Mouse (Mus musculus) central nervous system, embryonic 11.5 days (tissue): ENCODE results near the gene Prkaa1. TPM values are rescaled to one million over a fixed set of nuclear protein-coding genes. Genes with fewer than 3 reads are reported as not detected.

Experiments
- polyA plus RNA-seq: library from polyadenylated mRNA; depleted of rRNA; stranded (reverse); fragments of >200 nt; gene quantifications from 2 replicates; pipeline ENCODE4 v1.2.3, GENCODE M21; 2012; rRNA removed

Gene Prkaa1
- 10.2 and 15.1 TPM in 2 replicates for polyA plus RNA-seq

DNA sequence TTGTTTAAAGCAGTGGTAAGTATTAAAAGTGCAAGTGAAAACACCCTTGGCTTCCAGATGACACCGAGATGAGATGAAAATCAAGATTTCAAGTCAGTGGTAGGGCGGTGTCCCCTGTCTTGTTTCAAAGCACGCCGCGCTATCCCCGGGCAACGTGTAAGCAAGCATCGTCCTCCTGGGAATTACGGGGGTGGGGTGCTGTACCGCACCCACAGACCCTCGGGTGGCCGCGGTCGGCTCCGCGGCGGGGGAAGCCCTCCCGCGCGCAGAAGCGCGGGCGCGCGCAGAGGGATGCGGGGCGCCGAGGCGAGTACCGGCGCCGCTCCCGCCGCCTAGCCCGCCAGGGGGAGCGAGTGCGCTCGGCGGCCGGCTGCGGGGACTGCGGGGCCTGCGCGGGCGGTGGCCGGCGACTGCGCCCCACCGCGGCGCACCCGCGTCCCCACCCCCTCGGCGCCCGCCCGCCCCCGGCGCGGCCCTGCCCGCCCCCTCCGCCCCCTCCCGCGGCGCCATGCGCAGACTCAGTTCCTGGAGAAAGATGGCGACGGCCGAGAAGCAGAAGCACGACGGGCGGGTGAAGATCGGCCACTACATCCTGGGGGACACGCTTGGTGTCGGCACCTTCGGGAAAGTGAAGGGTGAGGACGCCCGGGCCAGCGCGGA lies at the start of gene Prkaa1:
Gene Prkaa1 (plus strand): TSS at position 501 of the 660 bp plus-strand sequence.

DNA sequence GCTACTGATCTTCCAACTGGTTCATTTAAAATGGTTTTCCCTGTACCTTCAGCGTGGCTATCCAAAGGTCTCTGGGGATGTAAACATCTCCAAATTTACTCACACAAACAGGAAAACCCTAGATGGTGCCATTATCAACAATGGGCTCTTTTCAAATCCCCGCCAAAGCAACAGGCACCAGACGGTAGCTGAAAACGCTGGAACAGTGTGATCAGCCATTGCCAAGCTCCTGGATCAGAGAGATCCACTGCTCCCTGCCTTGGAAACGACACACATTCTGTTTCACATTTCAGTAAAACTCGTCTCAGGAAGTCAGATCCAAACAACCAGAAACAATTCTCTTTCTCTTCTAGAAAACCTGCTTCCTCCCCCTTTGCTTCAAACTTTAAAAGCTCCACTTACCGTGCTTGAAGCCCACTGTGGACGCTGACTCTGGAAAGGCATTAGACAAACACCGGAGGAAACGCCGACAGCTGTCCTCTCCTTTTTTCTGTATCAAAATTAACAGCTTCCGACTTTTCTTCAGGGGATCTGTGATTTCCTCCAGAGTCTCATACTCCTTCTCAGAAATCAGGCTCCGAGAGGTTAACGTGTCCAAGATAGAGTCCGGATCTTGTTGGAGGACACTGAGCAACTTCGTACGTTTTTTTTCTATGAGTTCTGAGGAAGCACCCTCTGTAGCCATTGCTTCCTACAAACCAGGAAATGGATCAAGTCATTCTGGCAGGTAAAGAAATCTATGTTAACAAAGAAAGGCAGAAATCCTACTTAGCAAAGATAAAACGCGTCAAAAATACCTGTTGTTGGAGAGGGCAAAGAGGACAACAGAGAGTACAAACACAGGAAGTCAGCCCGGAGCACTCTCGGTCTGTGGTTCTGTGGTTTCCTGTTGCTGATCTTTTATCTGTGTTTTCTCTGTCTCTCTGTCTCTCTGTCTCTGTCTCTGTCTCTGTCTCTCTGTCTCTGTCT lies 35.7 kb upstream of the Prkaa1 start, which contains the start of gene Card6:
Gene Card6 (minus strand): TSS at position 854 of the 969 bp plus-strand sequence.

DNA sequence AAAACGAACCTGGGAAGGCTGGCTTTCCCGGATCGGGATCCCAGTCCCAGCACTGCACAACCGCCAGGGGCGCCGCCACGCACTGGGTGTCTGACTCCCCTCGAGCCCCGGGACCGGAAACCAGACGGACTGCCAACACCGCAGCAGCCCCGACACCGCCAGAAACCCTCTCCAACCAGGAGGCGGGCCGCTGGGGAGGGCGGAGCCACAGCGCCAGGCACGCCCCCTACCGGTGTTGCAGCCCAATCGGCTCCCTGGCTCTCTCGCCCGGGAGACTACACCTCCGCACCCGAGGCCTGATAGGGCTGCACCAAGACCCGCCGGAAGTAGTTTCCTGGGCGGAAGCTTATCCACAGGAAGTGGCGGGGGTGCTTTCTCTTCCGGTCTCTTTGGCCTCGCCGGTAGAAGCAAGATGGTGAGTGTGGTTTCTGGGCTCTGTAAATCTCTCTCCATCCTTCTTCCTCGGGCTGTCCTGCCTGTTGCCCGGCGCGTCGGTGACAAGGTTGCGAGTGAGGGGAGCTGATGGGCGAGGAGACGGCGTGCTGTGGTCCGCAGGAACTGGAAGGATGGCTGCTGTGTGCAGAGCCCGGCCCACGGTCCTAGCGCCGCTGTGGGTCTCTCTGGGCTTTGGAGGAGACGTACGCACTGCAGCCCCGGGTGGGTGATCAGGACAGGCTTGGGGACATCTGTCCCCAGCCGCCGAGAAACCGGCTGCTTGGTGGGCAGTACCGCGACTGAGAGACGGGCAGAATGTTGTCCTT lies 27.2 kb upstream of the Prkaa1 start, which contains the start of gene Rpl37:
Gene Rpl37 (plus strand): TSS at position 376 of the 761 bp plus-strand sequence.

DNA sequence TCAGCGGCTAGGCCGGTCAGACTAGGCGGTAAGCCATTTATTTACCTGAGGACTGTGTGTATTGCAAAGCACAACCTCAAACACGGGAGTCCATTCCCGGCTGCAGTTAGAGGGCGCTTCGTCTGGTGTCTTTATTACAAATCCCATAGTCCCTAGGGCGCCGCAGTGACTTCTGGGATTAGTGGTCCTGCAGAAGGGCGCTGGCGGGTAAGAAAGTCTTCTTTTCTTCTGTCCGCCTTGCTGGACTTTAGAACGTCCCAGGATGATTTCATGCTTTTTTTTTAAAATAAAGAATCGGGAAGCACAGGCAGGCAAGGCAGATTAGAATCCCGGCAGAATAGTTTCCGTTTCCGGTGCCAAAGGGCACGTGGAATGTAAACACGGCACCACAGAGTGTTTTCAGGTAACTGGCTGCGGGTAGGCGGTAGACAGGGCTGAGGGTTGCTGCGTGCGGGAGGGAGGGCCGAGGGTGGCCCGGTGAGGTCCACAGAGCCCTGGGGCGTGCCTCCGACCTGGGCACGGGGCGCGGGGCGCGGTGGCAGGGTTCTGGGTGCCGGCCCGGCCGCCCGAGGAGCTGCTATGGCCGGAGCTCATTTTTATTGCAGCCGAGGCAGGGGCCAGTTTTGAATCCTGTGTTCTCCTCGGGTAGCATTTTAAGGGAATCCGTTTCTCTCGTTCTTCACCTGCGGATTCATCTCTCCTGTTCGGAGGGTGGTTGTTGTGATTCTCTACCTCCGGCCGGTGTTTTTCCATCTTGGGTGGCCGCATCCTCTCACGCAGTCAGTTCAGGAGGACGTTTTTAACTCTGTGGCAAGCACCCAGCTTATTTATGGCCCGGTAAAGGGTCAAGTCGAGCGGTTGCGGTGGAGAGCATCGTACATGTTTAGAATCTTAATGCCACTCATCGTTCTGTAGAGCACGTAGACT lies 42.0 kb downstream of the Prkaa1 start, which contains the start of gene Ttc33:
Gene Ttc33 (plus strand): TSS at position 160 of the 927 bp plus-strand sequence.

Other genes with a start within 250 kb of the Prkaa1 start
- gene Mroh2b, start 245.1 kb upstream of the Prkaa1 start, polyA plus RNA-seq, result 0.01 TPM in 1 of 2 replicates, not detected in the other
- 0.06 and 0.11 TPM in 2 replicates for gene C7, start 80.1 kb upstream of the Prkaa1 start, polyA plus RNA-seq
- gene Card6, start 35.3 kb upstream of the Prkaa1 start, polyA plus RNA-seq, result 0.47 and 0.78 TPM in 2 replicates
- 1,784 and 2,115 TPM in 2 replicates for gene Rpl37, start 27.2 kb upstream of the Prkaa1 start, polyA plus RNA-seq
- gene Ttc33, start 41.7 kb downstream of the Prkaa1 start, polyA plus RNA-seq, result 26.2 and 69.6 TPM in 2 replicates
- gene Ptger4, start 100.3 kb downstream of the Prkaa1 start, polyA plus RNA-seq, result 0.40 and 1.1 TPM in 2 replicates